Mouse (Mus musculus) telencephalon, adult 2 months (tissue): ENCODE data around the gene Gm4881.

Experiments
- DNase-seq: peaks from one replicate; pipeline ENCODE4 v3.0.0-alpha.2; 2011; ENCODE audit warnings: low read depth, low spot score

Gene Gm4881

DNA sequence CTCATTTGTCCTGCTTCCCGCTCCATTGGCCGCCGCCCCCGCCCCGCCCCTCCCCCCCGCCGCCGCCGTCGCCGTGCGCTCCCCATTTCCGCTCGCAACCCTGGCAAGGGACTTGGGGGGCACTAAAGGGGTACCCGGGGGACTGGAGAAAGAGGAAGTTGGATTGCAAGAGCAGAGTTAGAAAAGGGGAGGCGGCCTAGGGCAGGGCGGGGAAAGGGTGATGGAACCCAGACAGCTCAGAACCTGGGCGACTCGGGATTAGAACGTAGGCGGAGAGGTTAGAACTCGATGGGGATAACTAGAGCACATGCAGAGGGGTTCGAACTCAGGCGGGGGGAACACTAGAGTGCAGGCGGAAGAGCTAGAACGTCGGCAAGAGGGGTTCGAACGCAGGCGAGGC is 10.2 kb upstream of the Gm4881 start:
- no peak for DNase-seq

DNA sequence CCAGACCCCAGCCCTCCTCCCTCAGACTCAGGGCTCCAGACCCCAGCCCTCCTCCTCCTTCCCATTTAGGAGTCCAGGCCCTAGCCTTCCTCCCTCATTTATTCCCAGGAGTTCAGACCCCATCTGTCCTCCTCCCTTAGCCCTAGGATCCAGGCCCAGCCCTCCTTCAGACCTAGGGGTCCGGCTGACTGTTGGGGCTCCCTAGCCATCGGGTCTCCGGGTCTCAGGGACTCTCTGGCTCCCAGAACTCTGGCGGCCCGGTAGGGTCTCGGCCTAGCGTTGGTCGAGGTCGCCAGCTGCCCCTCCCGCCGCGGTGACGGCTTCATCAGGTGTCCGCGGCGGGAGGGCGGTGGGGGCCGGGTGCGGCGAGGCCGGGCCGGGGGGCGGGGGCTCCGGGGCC is 9.7 kb upstream of the Gm4881 start:
- no peak for DNase-seq

DNA sequence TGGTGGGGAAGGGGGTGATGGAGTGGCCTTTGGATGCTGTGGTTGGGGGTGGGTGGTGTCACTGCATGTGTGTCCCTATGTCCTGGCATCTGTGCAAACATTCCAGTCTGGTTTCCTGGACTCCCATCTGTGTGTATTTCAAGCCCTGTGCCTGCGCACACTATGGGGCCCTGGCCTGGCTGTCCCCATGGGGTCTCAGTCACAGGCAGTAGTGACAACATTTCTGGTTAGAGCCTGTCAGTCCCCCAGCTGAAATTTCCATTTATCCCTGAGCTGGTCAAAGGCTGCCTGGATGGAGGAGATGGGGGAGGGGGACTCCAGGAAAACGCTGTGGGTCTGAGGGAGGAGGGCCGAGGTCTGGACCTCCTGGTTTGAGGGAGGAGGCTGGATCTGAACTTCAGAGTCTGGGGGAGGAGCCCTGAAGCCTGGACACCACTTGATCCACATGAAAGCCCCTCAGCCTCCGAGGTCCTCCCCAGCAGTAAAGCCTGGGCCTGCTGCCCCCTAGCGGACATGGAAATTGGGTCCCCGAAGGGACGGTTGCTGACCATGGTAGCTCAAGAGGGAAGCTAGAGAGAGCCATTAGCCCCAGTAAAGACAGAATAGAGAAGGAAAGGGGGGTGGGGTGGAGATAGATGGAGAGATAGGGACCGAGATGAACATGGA is 5.8 kb upstream of the Gm4881 start:
- no peak for DNase-seq

DNA sequence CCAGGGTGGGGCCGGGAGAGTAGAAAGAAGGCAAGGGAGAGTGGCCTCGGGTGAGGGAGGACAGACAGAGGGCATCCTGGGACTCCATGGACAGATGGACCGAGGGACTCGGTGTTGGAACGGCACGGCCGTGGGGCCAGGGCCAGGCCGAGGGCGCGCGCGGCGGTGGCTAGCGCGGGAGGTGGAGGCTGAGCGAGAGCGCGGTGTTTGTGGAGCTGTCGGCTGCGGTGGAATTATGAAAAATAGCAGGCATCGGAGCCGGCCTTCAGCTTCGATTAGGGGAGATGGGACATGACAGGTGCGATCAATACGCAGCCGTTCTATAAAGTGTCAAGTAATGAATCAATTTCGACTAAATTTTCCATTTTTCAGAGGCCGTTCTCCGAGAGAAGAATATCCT is 4.5 kb upstream of the Gm4881 start:
- DNase-seq: no peak

DNA sequence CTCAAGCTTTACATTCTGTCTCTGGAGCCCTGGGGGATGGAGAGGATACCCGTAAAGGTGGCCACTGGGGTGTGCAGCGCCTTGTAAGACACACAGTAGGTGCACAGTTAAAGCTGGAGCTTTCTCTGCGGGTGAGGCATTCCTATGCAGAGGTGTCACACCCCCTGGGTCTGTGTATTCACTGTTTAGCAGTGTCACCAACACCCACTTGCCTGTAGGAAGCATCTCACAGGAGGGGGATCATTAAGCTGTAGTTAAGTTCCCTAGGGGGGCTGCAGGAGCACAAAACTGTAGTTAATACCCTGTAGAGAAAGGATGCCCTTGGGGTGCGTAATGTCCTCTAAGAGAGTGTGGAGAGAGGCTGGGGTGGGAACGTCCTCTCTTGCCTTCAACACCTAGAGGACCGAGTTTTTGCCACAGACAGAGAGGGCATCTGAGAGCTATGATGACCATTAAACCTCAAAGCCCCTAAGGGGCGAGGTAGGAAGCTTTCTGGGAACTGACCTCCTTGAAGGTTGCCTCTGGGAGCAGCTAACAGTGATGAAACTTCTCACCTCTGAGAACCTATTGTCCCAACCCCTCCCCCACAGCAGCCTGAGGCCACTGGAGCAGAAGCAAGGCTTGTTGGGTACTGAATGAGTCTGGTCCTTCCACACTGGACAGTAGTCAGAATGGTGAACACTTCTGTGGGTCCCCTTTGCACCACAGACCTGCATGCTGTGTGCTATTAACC is 3.2 kb upstream of the Gm4881 start:
- no peak for DNase-seq

DNA sequence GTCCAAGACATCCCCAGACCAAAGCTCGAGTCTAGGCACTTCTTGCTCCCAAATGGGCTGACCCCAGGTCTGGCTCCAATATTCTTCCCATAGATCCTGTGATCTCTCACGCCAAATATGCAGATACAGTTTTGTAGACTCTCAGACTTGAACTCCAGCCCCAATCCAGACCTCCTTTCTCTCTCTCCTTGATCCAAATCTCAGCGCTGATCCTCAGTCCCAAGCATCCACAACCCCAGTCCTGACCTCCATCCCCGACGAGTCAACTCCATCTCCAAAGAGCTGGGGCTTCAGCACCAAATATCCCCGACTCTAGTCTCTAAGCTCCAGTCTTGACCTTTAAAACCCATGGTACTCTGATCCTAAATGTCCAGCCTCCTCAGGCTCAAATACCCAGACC is 653 bp downstream of the Gm4881 start:
- DNase-seq: no peak

DNA sequence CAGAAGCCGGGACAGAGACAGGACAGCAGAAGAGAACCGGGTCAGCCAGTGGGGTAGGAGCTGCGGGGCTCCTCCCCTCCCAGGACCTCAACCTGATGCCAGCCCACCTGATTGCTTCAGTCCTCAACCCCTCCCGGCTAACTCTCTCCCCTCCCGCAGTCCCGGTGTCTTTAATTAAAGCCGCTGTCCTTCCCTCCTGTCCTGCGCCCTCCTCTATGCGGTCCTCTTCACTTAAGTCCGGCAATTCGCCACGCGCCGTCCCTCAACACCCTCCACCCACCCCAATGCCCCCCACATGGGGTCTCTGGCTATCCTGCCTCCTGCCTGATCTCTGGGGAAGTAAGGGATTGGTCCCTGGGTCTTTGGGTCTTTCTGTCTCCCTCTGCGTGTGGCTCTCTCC is 12.6 kb downstream of the Gm4881 start:
- no peak for DNase-seq

DNA sequence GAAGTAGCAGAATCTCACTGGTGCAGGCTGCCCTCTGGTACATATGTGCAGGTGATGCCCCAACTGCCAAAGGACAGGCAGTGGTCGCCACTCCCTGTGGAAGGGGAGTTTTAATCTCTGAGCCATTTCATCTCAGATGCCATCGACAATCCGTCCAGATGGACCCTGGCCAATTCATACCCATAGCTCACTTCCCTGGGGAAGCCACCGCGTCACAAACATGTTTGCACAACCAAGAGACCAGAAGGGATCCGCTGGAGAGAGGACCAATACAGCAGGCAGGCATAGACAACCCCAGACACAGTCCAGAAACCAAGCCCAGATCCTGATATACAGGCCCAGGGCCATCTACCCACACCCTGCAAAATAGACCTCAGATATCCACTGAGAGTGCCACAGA is 13.8 kb downstream of the Gm4881 start:
- no peak for DNase-seq

DNA sequence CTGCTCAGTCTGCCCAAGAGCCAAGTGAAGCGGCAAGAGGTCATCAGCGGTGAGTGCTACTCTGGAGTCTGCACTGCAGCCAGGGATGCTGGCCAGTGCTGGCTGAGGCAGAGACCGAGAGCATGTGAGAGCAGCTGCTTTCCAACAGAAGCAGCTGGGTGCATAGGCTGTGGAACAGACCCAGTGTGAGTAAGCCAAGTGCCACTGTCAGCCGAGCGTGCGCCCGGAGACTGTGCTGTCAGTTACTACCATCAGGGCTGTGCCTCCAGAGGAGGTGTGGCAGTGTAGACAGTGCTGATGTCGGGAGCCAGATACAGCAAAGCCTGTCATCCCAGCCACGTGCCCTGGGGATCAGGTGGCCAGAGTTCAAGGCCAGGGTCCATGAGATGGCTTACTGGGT is 24.6 kb downstream of the Gm4881 start:
- DNase-seq: no peak

DNA sequence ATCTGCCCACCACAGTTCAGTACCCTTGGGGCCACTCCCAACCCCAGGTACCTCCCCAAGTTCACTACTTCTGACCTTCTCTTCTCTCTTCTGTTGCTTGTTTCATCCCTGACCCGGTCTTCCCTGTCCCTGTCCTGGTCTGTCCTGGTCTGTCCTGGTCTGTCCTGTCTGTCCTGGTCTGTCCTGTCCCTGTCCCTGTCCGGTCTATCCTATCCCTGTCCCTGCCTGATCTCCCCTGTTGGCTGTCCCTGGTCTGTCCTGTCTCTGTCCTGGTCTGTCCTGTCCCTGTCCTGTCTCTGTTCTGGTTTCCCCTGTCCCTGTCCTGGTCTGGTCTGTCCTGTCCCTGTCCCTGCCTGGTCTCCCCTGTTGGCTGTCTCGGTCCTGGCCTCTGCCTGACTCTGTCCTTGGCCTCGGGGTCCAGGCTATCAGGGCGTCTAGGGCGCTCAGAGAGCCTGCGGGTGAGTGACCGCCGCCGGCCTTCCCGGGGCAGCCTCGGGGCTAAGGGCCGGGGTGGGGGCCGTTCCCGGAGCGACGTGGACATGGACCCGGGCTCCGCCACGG is 25.5 kb downstream of the Gm4881 start:
- DNase-seq: no peak

DNA sequence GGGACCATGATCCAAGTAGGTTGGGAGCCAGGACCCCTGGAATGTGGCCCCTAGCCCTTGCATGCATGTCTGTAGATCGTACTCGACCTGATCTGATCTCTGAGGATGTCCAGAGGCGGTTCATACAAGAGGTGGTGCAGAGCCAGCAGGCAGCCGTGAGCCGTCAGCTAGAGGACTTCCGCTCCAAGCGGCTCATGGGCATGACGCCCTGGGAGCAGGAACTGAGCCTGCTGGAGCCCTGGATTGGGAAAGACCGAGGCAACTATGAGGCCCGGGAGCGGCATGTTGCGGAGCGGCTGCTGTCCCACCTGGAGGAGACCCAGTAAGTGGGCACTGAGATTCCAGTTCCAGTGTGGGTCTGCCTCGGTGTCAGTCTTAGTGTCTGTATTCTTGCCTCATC is 31.8 kb downstream of the Gm4881 start:
- DNase-seq: no peak

DNA sequence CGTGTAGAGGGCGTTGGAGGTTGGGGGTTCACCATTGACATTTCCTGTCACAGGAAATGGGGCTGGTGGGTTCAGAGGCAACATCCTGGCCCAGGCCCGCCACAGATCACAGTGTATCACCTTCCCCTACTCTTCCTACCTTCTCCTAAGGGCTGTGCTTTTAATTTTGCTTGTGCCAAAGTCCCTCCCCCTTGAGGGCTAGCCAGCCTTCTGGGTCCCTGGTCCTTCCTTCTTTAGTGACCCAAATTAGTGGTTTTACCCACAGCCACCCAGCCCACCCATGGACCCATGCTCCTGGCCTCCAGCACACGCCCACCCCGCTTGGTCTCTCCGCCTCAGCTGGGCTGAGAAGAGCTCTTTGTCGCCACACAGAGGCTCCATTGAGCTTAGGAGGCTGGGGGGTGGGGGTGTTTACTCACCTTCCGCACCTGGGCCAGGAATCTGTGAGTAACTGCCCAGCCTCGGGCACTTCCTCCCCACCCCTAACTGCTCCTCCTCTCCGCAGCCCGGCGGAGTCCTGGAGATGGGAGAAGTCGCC is 37.0 kb downstream of the Gm4881 start:
- DNase-seq: no peak

DNA sequence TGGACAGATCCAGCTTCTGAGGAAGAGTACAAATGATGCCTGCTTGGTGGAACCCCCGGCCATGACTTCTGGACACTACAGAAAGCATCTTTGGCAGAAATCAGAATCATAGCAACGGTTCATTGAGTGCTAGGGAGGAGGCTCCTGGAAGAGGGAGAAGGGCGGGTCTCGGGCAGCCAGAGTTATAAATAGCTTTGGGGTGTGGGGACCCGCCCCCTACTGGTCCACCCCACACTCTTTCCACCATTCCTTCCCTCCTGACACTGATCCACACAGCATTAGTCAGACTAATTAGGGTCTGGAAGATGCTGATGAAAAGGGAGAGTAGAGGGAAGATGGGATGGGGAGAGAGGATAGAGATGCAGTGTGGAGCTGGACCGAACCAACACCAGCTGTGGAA is 37.7 kb downstream of the Gm4881 start:
- DNase-seq: no peak

DNA sequence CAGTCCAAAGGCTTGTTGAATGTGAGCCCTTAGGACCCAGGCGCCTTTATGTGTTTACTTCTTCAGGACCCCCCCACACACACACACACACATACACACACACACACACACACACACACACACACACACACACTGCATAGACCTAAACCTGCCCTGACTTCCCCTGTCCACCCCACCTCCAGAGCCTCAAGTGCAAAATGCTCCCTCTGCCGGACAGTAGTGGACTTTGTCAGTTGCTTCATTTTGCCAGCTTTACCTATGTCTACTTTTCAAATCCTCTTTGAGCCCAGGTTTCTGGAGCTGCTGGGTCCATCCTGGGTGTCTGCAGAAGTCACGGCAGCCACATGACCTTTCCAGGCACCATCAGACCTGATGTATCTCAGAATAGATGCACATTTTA is 39.4 kb downstream of the Gm4881 start:
- no peak for DNase-seq

DNA sequence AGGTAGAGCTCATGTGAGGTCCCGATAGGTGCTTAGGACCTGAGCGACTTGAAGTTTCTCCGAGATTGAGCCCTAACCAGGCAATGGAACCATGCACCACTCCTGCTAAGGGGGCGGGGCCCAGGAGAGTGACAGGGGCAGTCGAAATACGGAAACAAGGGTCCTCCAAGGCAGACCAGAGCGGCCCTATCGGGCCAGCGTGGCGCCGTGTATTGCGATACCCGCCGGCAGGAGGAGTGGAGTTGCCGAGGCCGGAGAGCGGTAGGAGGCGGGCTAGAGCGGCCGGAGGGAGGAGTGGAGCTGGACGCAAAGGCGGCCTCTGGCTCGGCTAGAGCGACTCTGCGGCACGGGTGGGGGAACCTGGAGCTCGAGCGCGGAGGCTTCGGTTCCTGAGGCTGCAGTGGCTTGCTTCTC is 40.2 kb downstream of the Gm4881 start:
- DNase-seq: peak; percentile 98

DNA sequence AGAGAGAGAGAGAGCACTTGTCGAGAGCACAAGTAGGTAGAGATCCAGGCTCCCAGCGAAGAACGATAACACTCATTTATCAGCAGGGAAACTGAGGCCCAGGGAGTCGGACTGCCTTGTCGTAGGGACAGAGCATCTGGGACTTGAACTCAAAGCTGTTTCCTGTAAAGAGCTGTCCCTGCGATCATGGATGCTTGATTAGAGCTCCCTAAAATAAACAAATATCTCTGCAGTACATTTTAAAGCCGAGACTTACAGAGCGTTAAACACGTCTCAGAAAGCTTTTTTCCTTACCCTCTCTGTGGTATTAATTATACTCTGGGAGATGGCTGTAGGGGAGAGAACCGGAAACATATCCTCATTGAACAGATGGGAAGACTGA is 40.9 kb downstream of the Gm4881 start:
- no peak for DNase-seq

DNA sequence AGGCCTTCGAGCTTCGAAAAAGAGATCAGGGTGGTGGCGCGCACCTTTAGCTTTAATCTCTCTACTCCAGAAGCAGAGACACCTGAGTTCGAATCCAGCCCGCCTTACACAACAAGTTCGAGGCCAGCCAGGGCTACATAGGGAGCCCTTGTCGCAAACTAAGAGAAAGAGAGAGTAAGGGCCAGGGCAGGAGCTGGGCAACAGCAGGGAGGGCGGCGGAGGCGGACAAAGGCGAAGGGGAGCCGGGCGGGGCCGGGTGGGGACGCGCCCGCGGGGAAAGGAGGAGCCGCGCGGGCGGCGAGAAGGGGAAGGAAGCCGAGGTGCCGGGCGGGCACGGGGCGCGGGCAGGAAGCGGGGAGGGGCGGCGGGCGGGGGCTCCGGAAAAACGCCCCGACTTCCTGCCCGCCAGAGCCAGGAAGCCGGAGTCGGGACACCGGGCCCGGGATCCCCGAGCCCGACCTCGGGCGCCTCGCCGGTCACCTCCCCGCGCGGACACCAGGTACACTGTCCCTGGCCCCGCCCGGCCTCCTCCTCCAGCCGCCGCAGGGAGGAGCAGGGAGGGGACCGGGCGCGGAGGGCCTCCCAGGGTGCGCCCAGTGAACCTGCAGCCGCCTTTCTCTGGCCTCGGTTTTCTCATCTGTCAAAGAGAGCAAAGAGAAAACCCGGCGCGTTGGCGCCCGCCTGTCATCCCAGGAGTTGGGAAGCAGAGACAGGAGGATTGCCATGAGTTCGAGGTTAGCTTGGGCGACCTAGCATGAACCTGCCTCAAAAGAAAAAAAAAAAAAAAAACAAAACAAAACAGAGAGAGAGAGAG is 41.5 kb downstream of the Gm4881 start, which contains the start of gene Arhgef1:
Arhgef1 (plus strand) TSS at position 283 of the 814 bp plus-strand sequence.
- no peak for DNase-seq

DNA sequence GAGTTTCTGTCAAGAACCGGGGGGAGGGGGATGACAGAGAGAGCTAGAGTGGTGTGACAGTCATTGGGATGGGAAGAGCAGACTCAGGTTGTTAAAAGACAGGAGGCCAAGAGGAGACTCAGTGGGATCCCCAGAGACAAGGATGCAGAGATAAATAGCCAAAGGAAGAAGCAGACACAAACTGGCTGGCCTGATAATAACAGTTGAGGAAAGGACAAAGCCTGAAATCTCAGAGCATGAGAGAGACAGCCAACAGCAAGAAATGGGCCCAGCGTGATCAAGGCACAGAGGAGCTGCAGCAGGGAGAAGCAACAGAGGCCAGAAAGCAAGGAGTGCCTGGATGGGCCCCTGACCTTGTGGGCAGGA is 42.0 kb downstream of the Gm4881 start:
- DNase-seq: no peak

DNA sequence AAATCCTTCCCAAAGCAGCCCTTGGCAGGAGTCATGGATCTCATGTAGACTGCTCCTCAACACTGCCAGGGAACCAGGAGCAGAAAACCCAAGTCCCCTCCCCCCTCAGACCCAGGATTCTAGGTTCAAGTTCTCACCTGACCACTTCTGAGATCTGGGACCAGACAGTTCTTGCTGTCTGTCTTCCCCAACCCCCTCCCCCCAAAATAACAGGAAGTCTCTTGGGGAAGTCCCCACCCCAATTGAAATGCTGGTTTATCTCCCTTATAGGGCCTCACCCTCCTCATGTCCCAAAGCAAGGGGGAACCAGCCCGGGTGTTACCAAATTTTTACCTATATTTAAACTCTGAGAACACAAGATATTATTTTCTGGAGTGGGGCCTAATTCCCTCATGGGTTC is 42.5 kb downstream of the Gm4881 start:
- no peak for DNase-seq

DNA sequence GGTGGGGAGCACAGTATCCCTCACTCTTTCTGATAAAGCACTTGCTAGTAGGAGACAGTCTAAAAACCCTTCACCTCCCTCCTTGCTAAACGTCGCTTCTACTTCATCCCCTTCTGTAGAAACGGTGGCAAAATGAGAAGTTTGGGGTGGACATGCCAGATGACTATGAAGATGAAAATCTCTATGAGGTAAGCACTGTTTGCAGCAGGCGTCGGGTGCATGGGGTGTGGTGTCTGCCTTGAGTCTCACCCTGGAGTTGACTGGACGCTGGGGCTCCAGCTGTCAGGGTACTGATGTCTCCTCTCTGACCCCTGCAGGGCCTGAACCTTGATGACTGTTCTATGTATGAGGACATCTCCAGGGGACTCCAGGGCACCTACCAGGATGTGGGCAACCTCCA is 43.2 kb downstream of the Gm4881 start:
- no peak for DNase-seq

DNA sequence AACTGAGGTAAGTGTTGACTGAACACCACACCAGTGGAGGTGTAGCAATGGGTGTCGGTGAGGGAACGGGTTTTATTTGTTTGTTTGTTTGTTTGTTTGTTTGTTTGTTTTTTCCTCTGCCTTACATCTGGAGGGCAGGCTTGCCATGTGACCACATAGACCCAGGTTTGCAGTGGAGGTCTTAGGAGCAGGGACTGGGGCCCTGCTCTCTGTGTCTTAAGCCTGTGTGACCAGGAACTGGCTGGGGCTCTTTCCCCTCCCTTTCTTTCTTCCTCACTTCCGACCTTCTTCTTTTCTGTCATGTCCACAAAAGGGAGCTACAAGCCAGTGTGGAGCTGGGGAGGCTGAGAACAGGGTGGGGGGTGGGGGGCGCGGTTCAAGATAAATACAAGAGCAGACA is 46.3 kb downstream of the Gm4881 start:
- no peak for DNase-seq

DNA sequence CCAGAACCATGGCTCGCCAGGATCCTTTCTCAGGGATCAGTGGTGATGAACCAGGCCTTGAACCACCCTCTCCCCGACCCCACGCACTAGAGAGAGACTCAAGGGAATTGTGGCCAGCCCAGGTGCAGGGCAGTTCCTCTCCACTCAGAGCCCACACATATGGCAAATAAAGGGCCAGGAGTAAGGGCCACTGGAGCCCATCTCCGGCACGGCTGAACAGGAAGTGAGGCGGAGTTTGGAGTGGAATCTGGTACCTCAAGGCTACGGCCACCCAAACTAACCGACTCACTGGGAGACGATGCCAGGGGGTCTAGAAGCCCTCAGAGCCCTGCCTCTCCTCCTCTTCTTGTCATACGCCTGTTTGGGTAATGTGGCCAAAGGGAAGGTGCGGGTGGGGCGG is 47.1 kb downstream of the Gm4881 start, which contains the start of gene Cd79a:
Cd79a (plus strand) TSS at position 158 of the 400 bp plus-strand sequence.
- DNase-seq: no peak
